Mouse (Mus musculus): Measurements from ENCODE around the gene Ttc12. TPM values are rescaled to one million over a fixed set of nuclear protein-coding genes. Genes with fewer than 3 reads are reported as not detected.

Ttc12 gene
- polyA plus RNA-seq (2016; fragmentation: Nextera tagmentation; extraction: Ambion mirVana) = 2.2 TPM in 2 replicates

GRCm38 (mm10) chr9:49485892-49486311, at the start of gene Ttc12:
Ttc12 (minus strand) TSS chr9:49486225.
- ATAC-seq (ENCODE audit: low FRiP score, low read depth) = peak; percentile 83
- H3K27ac ChIP-seq = no peak within 1 kb of the TSS
- WGBS = 1% methylated on average over 18 of the region's 18 CpGs

GRCm38 (mm10) chr9:49534958-49535357, 48.9 kb upstream of the Ttc12 start:
- ATAC-seq (ENCODE audit: low FRiP score, low read depth) = no peak
- Histone ChIP-seq H3K9ac (no peak overlapping the region), H3K9me3 (no peaks in the 10 kb centered on the region), H3K4me3 (no peak overlapping the region), H3K4me2 (replicated peaks) (no peak overlapping the region), H3K27ac (no peak overlapping the region), H3K4me1 (peaks cover 26% of the 10 kb centered on the region), H3K27me3 (replicated peaks) (no peaks in the 10 kb centered on the region), H3K36me3 (peaks cover 11% of the 10 kb centered on the region; the same call in 1 of the 2 replicates)
- WGBS = 51% methylated on average over 4 of the region's 4 CpGs

More at GRCm38 (mm10) chr9:49485892-49486311, at the start of gene Ttc12:
- Histone ChIP-seq H3K4me2 (replicated peaks) (peak within 1 kb of the TSS; percentile 84), H3K4me3 (peak within 1 kb of the TSS; percentile 48), H3K9ac (peak within 1 kb of the TSS; percentile 47), H3K4me1 (peaks cover 12% of the 10 kb centered on the region), H3K27me3 (replicated peaks) (no peaks in the 10 kb centered on the region), H3K9me3 (no peaks in the 10 kb centered on the region), H3K36me3 (no peaks in the 10 kb centered on the region)

DNA sequence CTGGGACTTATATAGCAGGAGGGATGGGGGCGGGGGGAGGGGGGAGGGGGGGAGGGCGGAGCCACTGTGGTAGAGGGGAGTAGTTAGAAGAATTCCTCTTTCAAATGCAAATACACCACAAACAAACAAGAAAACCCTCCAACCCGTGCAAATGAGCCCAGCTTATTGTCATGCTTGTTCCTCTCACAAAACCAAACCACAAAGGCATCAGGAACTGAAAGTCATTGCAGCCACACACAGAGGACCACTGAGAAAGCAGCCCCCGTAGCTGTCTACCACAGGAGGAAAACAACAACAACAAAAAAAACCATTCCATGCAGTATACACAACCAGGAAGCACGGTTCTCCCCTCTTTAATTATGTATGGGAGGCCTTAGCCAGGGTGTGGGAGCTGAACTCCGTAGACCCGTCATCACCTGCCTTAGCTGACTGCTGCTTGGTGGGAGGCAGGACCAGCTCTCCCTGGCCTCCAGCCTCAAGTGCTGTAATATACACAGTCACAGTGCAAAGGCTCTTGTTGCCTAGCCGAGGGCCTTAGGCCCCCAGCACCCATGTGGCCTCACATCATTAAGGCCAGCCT, 48.0 kb upstream of the Ttc12 start:
- 12% methylated on average over 8 of the region's 8 CpGs for WGBS
- no peak overlapping the region for H3K4me3 ChIP-seq
- ATAC-seq (ENCODE audit: low FRiP score, low read depth) = peak; percentile 61
- no peaks in the 10 kb centered on the region for H3K9me3 ChIP-seq
- H3K4me2 ChIP-seq (replicated peaks) = peak overlapping the region; percentile 36
- H3K27me3 ChIP-seq (replicated peaks) = no peaks in the 10 kb centered on the region
- H3K36me3 ChIP-seq = peaks cover 7% of the 10 kb centered on the region; the same call in 1 of the 2 replicates
- H3K9ac ChIP-seq = no peak overlapping the region
- H3K27ac ChIP-seq = peak overlapping the region; percentile 37; the same call in 1 of the 2 replicates
- H3K4me1 ChIP-seq = peaks cover 25% of the 10 kb centered on the region

DNA sequence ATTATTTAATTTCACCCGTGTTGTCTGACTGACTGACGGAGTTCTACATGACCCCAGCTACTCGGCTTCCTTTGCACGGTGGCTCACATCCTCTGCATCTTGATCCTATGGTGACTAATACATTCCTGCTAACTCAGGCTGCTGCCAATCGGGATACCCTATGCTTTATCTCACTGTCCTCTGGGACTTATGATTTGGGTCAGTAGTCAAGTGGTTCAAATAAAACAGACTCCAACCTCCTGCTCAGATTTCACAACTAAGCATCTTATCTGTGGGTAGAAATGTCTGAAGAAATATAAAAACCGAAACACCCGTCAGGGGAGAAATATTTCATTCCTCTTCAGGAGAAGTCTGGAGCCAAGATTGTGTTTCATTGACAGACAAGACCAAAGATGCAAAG, 47.4 kb upstream of the Ttc12 start:
- no peak overlapping the region for H3K4me2 ChIP-seq (replicated peaks)
- ATAC-seq (ENCODE audit: low FRiP score, low read depth) = no peak
- H3K27me3 ChIP-seq (replicated peaks) = no peaks in the 10 kb centered on the region
- no peak overlapping the region for H3K9ac ChIP-seq
- 78% methylated on average over 7 of the region's 7 CpGs for WGBS
- H3K27ac ChIP-seq = no peak overlapping the region
- H3K4me3 ChIP-seq = no peak overlapping the region
- H3K36me3 ChIP-seq = peaks cover 7% of the 10 kb centered on the region; the same call in 1 of the 2 replicates
- H3K9me3 ChIP-seq = no peaks in the 10 kb centered on the region
- H3K4me1 ChIP-seq = peaks cover 24% of the 10 kb centered on the region

- no peak overlapping the region for H3K4me3 ChIP-seq
- H3K9ac ChIP-seq = no peak overlapping the region
- H3K27me3 ChIP-seq (replicated peaks) = no peaks in the 10 kb centered on the region
- ATAC-seq (ENCODE audit: low FRiP score, low read depth) = no peak
- no peak overlapping the region for H3K4me2 ChIP-seq (replicated peaks)
- no peak overlapping the region for H3K27ac ChIP-seq
- H3K36me3 ChIP-seq = peaks cover 7% of the 10 kb centered on the region; the same call in 1 of the 2 replicates
- 93% methylated on average over 6 of the region's 6 CpGs for WGBS
- H3K9me3 ChIP-seq = no peaks in the 10 kb centered on the region
- peaks cover 27% of the 10 kb centered on the region for H3K4me1 ChIP-seq
Measured at GRCm38 (mm10) chr9:49531833-49532232, 45.8 kb upstream of the Ttc12 start.

DNA sequence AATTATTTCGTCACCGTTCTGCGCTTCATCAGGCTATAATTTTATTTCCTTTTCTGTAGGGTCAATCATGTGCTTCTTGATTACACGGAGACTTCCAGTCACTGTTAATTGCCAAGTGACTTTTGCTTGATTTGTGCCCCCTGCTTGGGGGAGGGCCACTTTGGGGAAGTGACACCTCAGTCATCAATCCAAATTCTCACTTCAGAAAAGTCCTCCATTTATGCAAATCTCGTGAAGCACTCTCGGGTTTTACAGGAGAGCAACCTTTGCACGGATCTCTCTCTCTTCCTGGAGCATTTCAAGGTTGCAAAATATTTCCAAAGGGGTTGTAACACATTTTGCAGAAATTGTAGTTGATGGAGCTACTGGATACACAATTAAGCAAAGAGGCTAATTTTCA, 45.2 kb upstream of the Ttc12 start:
- no peak overlapping the region for H3K9ac ChIP-seq
- no peaks in the 10 kb centered on the region for H3K27me3 ChIP-seq (replicated peaks)
- peaks cover 25% of the 10 kb centered on the region for H3K4me1 ChIP-seq
- WGBS = 50% methylated on average over 7 of the region's 7 CpGs
- peaks cover 7% of the 10 kb centered on the region; the same call in 1 of the 2 replicates for H3K36me3 ChIP-seq
- no peak overlapping the region for H3K4me2 ChIP-seq (replicated peaks)
- ATAC-seq (ENCODE audit: low FRiP score, low read depth) = no peak
- no peak overlapping the region for H3K4me3 ChIP-seq
- H3K9me3 ChIP-seq = no peaks in the 10 kb centered on the region
- no peak overlapping the region for H3K27ac ChIP-seq

- Histone ChIP-seq H3K4me3 (no peak overlapping the region), H3K4me1 (peaks cover 22% of the 10 kb centered on the region), H3K9me3 (no peaks in the 10 kb centered on the region), H3K4me2 (replicated peaks) (no peak overlapping the region), H3K27me3 (replicated peaks) (no peaks in the 10 kb centered on the region), H3K36me3 (peaks cover 7% of the 10 kb centered on the region; the same call in 1 of the 2 replicates), H3K27ac (no peak overlapping the region), H3K9ac (no peak overlapping the region)
- ATAC-seq (ENCODE audit: low FRiP score, low read depth) = no peak
- WGBS = 42% methylated on average over 4 of the region's 4 CpGs
Measured at GRCm38 (mm10) chr9:49530739-49531138, 44.7 kb upstream of the Ttc12 start.

- no peak for ATAC-seq (ENCODE audit: low FRiP score, low read depth)
- no peak overlapping the region for H3K9ac ChIP-seq
- H3K36me3 ChIP-seq = peaks cover 7% of the 10 kb centered on the region; the same call in 1 of the 2 replicates
- WGBS = 59% methylated on average over 8 of the region's 8 CpGs
- H3K4me2 ChIP-seq (replicated peaks) = no peak overlapping the region
- peaks cover 15% of the 10 kb centered on the region for H3K4me1 ChIP-seq
- no peak overlapping the region for H3K4me3 ChIP-seq
- H3K27me3 ChIP-seq (replicated peaks) = no peaks in the 10 kb centered on the region
- H3K9me3 ChIP-seq = no peaks in the 10 kb centered on the region
- no peak overlapping the region for H3K27ac ChIP-seq
Measured at GRCm38 (mm10) chr9:49529366-49529959, 43.4 kb upstream of the Ttc12 start.

DNA sequence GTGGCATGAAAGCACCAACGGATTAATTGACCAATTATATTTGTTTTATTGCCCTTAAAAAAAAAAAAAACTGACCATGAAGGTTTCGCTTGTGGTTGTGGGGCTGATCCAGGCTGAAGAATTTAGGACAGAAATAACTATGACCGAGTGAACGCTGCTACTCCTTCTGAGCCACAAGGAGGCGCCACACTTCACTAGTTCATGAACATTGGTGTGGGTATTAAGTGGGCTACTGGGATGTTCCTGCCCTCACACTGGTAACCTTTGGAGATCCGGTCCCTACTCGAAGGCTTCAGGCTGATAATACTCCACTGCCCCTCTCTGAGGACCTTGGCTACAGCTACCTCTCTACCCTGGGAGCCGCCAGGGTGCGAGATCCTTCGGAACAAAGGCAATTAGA, 42.9 kb upstream of the Ttc12 start:
- Histone ChIP-seq H3K27ac (no peak overlapping the region), H3K27me3 (replicated peaks) (no peaks in the 10 kb centered on the region), H3K9ac (no peak overlapping the region), H3K4me1 (peaks cover 10% of the 10 kb centered on the region), H3K4me3 (no peak overlapping the region), H3K36me3 (peaks cover 7% of the 10 kb centered on the region; the same call in 1 of the 2 replicates), H3K4me2 (replicated peaks) (no peak overlapping the region), H3K9me3 (no peaks in the 10 kb centered on the region)
- no peak for ATAC-seq (ENCODE audit: low FRiP score, low read depth)
- WGBS = 49% methylated on average over 10 of the region's 10 CpGs

GRCm38 (mm10) chr9:49528026-49528425, 42.0 kb upstream of the Ttc12 start:
- peaks cover 10% of the 10 kb centered on the region; the same call in 1 of the 2 replicates for H3K4me1 ChIP-seq
- no peak overlapping the region for H3K27ac ChIP-seq
- H3K4me3 ChIP-seq = no peak overlapping the region
- H3K9me3 ChIP-seq = no peaks in the 10 kb centered on the region
- 65% methylated on average over 5 of the region's 5 CpGs for WGBS
- no peak overlapping the region for H3K4me2 ChIP-seq (replicated peaks)
- peaks cover 12% of the 10 kb centered on the region; the same call in 1 of the 2 replicates for H3K36me3 ChIP-seq
- H3K27me3 ChIP-seq (replicated peaks) = no peaks in the 10 kb centered on the region
- ATAC-seq (ENCODE audit: low FRiP score, low read depth) = no peak
- no peak overlapping the region for H3K9ac ChIP-seq

- Histone ChIP-seq H3K4me2 (replicated peaks) (no peak overlapping the region), H3K27me3 (replicated peaks) (no peaks in the 10 kb centered on the region), H3K9ac (no peak overlapping the region), H3K27ac (0 out of 2 replicates have a peak overlapping the region, but pooled peaks have one; percentile 17), H3K4me3 (no peak overlapping the region), H3K4me1 (peaks cover 10% of the 10 kb centered on the region; the same call in 1 of the 2 replicates), H3K36me3 (peaks cover 18% of the 10 kb centered on the region; the same call in 1 of the 2 replicates), H3K9me3 (no peaks in the 10 kb centered on the region)
- ATAC-seq (ENCODE audit: low FRiP score, low read depth) = no peak
- WGBS = 58% methylated on average over 8 of the region's 8 CpGs
Measured at GRCm38 (mm10) chr9:49527340-49527739, 41.3 kb upstream of the Ttc12 start.

DNA sequence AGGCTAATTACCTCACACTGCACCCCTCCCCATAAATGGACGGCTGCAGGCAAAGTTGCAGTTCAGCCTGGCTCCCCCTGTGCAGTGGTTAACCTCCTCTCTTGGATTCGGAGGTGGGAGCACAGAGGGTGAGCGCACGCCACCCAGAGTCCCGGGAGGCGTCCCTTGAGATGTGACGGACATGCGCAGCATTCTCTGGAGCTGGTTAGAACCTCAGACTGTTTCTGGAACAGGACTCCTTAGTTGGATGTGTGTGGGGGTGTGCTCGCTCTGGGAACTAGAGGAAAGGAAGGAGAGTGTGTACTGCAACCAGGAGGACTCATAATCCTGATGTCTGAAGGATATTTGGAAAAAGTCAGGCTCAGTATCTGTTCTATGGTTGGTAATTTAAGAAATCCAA, 38.7 kb upstream of the Ttc12 start:
- Histone ChIP-seq H3K4me1 (peaks cover 10% of the 10 kb centered on the region; the same call in 1 of the 2 replicates), H3K4me3 (no peak overlapping the region), H3K27me3 (replicated peaks) (no peaks in the 10 kb centered on the region), H3K9ac (no peak overlapping the region), H3K9me3 (no peaks in the 10 kb centered on the region), H3K36me3 (peaks cover 28% of the 10 kb centered on the region), H3K4me2 (replicated peaks) (no peak overlapping the region), H3K27ac (no peak overlapping the region)
- WGBS = 76% methylated on average over 9 of the region's 9 CpGs
- ATAC-seq (ENCODE audit: low FRiP score, low read depth) = no peak

All from neural tube, embryonic 12.5 days (tissue).